ENCODE assay signal across 10 mouse cellular contexts in genomic region chr3:64987665-64988064, GRCm38 (mm10).
DNase-seq lines count a peak whose midpoint lies in the region; ATAC-seq lines count a peak whose summit lies in the region.
"Had no signal": no experiment of that assay in that cellular context is flagged by ENCODE, and none has a peak within 500 bp of the region (broad histone marks: within the 10 kb centered on the region; RNA-seq: fewer than 3 reads in every experiment).

No protein-coding gene starts in this region.

- no peak overlapping the region for H3K4me3 ChIP-seq in hindbrain, embryonic 16.5 days (ENCODE audit: low read length)
- H3K4me3 ChIP-seq: embryonic facial prominence, embryonic 13.5 days had no signal

- WGBS in hindbrain, embryonic 16.5 days, result 86% methylated on average over 1 of the region's 1 CpGs

- peak; percentile 4 for DNase-seq in adrenal gland, postnatal 14 days
- DNase-seq in adrenal gland, postnatal 4 days (ENCODE audit: low spot score in 2 of 2), result no peak
- peak; percentile 22 to 54 for DNase-seq in layer of hippocampus, adult 18-20 months (ENCODE audit: low spot score in 2 of 2)
- no peak for DNase-seq in layer of hippocampus, adult 9-10 months (ENCODE audit: low spot score)
- peak; percentile 72 to 76 for DNase-seq in cerebellum, postnatal 14 days
- DNase-seq in retina, postnatal 7 days (ENCODE audit: low read depth, low spot score), result peak; percentile 8
- DNase-seq in thymus, postnatal 25 days, result no peak

- no peaks in the 10 kb centered on the region for H3K4me1 ChIP-seq in hindbrain, embryonic 16.5 days (ENCODE audit: control insufficient read depth, insufficient read depth, low read depth, low read length)
- H3K4me1 ChIP-seq: embryonic facial prominence, embryonic 13.5 days had no signal

- no peak overlapping the region for H3K27ac ChIP-seq in hindbrain, embryonic 16.5 days (ENCODE audit: low read depth, low read length)
- H3K27ac ChIP-seq: embryonic facial prominence, embryonic 13.5 days had no signal

- no peak overlapping the region for H3K9ac ChIP-seq in hindbrain, embryonic 16.5 days (ENCODE audit: low read depth, low read length)
- H3K9ac ChIP-seq: embryonic facial prominence, embryonic 13.5 days had no signal

- no peak overlapping the region for H3K4me2 ChIP-seq in hindbrain, embryonic 16.5 days (ENCODE audit: low read length)
- H3K4me2 ChIP-seq: embryonic facial prominence, embryonic 13.5 days; liver, embryonic 11.5 days had no signal

- H3K27me3 ChIP-seq in hindbrain, embryonic 16.5 days (replicated peaks; ENCODE audit: control insufficient read depth, insufficient read depth, low read length), result no peaks in the 10 kb centered on the region
- H3K27me3 ChIP-seq: embryonic facial prominence, embryonic 13.5 days had no signal

- ATAC-seq in hindbrain, embryonic 16.5 days, result no peak

- no peaks in the 10 kb centered on the region for H3K9me3 ChIP-seq in hindbrain, embryonic 16.5 days (ENCODE audit: control insufficient read depth, low read length)
- H3K9me3 ChIP-seq: embryonic facial prominence, embryonic 13.5 days had no signal

- H3K36me3 ChIP-seq in hindbrain, embryonic 16.5 days (ENCODE audit: control insufficient read depth, insufficient read depth, low read length), result no peaks in the 10 kb centered on the region
- H3K36me3 ChIP-seq: embryonic facial prominence, embryonic 13.5 days had no signal

Comparison
In these comparisons a context has a peak if more than half of its experiments do, and no peak if none do; other contexts are left out.
1. DNase-seq: peak in adrenal gland, postnatal 14 days (single experiment), layer of hippocampus, adult 18-20 months (2 of 2), cerebellum, postnatal 14 days (2 of 2) and retina, postnatal 7 days (single experiment); none in adrenal gland, postnatal 4 days (0 of 2), layer of hippocampus, adult 9-10 months (single experiment) and thymus, postnatal 25 days (single experiment).